Mouse (Mus musculus) right cerebral cortex, adult 18-20 months (tissue): ENCODE results near the gene Lrmp.

Experiments
- DNase-seq: peaks from one replicate; pipeline ENCODE4 v3.0.0; 2022; ENCODE audit warnings: mixed read lengths

The Lrmp gene

DNA sequence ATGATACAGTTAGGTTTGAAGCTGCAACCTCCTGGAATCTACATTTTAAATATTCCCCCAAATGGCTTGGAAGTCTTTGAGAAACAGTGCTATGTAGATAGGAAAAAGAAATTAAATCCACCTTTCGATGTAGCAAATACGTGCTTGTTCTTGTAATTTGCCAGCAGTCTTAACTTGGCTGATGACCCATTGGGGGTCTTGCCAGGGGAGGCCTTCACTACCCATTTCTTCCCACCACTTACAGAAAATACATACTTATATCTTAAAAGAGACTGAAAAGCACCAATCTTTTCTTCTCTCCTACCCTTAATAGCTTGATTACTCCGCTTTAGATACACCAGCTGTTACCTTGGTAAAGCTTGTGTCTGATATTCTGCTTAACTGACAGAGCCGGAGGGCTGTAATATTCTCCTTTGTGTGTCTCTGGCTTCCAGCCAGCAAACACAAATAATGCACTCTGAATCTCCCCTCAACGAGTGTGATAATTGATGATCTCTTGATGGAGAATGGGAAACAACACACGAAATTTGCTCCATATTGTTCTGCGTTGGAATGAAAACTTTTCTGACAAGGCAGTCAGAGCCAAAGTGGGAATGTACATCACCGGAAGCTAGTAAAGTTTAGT is 94.7 kb downstream of the Lrmp start:
- DNase-seq: no peak

DNA sequence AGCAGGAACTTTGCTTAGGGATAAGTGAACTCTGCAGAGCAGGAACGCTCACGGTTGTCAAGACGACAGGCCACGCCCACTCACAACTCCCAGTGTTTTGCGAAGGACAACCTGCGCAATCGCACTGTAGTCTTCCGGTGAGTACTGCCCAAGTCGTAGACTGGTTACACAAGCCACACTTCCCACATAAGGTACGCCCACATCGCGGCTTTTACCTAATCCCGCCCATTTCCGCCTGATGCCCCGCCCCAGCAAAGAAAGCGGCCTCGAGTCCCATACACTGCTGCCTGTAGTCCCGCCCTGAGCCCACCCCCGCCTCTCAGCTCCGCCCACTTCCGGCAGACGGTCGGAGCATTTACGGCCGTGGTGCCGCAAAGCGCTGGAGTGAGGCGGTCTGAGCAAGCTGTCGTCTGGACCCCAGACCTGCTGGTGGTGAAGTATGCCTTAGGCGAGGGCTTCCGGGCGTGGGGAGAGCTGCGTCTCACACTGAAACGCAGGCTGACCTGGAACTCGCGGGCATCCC is 95.4 kb downstream of the Lrmp start, which contains the start of the genes Casc1 and Etfrf1:
Gene Casc1, minus strand, starts transcription at position 190 of the 523 bp plus-strand sequence.
Gene Etfrf1, plus strand, starts transcription at position 319 of the 523 bp plus-strand sequence.
- peak; percentile 99 for DNase-seq

DNA sequence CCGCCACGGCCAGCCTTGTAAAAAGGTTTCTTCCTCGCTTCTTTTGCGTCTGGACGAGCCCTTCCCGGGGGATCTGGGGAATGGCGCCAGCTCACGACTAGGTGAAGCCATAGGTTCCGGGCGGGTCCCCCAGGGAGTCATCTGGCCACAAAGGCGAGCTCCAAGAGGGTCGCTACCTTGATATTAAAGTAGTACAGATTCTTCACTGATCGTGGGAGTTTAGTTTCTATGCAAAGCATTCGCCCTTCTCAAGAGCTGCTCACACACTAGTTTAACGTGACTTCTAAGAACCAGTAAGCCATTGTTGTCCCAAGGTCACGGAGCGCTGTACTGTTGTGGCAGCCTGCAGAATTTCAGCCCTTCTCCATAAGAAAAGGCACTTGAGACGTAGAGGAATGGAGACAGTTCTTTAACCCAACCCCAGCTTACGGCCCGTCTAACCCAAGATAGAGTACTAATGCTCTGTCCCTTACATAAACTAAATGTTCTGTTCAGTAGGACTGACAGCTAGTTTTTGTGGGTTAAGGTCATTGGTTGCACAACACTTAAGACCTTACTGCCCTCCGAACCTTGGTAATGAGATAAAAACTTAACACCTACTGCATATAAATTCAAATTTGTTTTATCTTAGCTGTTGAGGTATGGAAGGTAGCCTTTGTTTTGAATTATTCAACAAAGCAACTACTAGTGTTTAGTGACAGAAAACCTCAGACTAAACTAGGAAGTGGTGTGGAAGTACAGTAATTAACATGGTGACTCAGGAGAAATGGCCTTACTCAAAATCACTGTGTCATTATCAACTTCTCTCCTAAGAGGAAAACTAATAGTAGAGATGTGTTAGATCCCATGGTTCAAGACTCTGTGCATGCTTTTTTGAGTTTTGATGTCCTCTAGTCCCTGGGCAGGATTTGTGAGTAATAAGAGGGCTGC is 96.2 kb downstream of the Lrmp start:
- DNase-seq: no peak

DNA sequence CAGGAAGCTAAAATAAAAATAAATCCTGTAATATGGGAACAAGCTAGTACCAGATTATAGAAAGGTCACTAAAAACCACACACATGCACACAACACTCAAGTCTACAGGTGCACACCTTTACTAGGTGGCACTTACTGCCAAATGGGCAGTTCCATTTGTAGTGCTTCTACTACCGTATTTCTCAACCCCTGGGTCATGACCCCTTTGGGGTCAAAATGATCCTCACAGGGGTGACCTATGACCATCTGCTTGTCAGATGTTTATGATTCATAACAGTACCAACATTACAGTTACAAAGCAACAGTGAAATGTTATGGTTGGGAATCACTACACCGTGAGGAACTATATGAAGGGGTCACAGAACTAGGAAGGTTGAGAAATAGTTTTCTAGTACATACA is 98.5 kb downstream of the Lrmp start:
- no peak for DNase-seq

DNA sequence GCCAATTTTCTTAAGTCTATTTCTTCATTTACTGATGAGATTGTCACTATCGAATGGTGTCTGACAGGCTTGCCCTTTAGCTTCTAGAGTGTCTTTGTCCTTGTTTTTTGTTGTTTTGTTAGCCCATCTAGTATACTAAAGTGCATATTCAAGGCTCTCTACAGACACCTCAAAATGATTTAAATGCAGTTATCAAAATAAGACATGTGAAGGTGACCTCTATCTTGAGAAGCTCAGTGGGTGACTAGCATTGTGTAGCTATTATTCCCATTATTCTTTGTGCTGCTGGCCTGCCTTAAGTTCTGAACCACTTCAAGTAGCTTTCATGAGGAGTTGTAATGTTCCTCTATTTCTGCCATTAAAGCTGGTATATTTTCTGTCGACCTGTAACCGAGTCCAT is 100.4 kb downstream of the Lrmp start:
- no peak for DNase-seq

DNA sequence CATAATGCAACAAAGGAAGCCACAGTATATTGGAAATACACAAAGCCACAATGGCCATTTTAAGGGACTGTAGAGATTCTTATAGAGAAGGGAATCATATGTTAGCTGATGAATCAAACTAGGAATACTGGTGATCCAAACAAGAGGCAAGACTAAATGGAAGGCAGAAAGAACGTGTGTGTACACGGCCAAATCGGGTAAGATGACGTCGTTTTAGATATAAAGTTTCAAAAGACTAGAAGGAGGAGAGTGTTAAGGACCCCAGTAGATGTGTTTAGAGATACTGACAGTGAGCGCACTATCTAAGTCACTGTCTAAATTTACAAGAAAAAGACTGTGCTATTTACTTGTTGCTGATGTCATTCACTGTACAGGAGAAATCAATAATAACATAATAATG is 108.8 kb downstream of the Lrmp start:
- no peak for DNase-seq
